Mouse (Mus musculus) neural tube, embryonic 12.5 days (tissue): ENCODE results near the gene Emg1. TPM values are rescaled to one million over a fixed set of nuclear protein-coding genes. Genes with fewer than 3 reads are reported as not detected.

Source experiments
- ATAC-seq: fragments of 200-750 bp; cut with Nextera tagmentation; 2 replicates; pipeline ENCODE4 v1.8.0; 2017; ENCODE audit warnings: low read depth, mild to moderate bottlenecking, moderate TSS enrichment, moderate library complexity; ENCODE audit not compliant: low FRiP score
- H3K27ac ChIP-seq: fragments of 300-500 bp; sonication (generic); 2 replicates; pipeline ENCODE4 v1.5.1; 2016
- H3K27me3 ChIP-seq: fragments of 300-500 bp; sonication (generic); replicated peaks from 2 replicates; pipeline ENCODE4 v1.6.1; 2016; ENCODE audit warnings: mild to moderate bottlenecking
- H3K36me3 ChIP-seq: fragments of 300-500 bp; sonication (generic); 2 replicates; pipeline ENCODE4 v1.6.1; 2016; ENCODE audit warnings: mild to moderate bottlenecking
- H3K4me1 ChIP-seq: fragments of 300-500 bp; sonication (generic); 2 replicates; pipeline ENCODE4 v1.6.1; 2016
- H3K4me2 ChIP-seq: fragments of 300-500 bp; sonication (generic); replicated peaks from 2 replicates; pipeline ENCODE4 v1.6.1; 2016; ENCODE audit warnings: mild to moderate bottlenecking
- H3K4me3 ChIP-seq: fragments of 300-500 bp; sonication (generic); 2 replicates; pipeline ENCODE4 v1.5.1; 2016
- H3K9ac ChIP-seq: fragments of 300-500 bp; sonication (generic); 2 replicates; pipeline ENCODE4 v1.6.1; 2016; ENCODE audit warnings: mild to moderate bottlenecking
- H3K9me3 ChIP-seq: fragments of 300-500 bp; sonication (generic); 2 replicates; pipeline ENCODE4 v1.6.1; 2016; ENCODE audit warnings: mild to moderate bottlenecking
- WGBS: fragments of 180-500 bp; shearing (Covaris S2); methylation state at CpG from one replicate; pipeline ENCODE4 v1.1.7; 2016; 5-methylcytosine and 5-hydroxymethylcytosine counted together
- polyA plus RNA-seq: library from polyadenylated mRNA; unstranded; fragments of >200 nt; fragmentation: Nextera tagmentation; extraction: Ambion mirVana; gene quantifications from 2 replicates; pipeline ENCODE4 v1.2.1, GENCODE M21; 2016

Emg1 gene
- polyA plus RNA-seq, 1 experiment from 2014 or later, result 161 TPM

DNA sequence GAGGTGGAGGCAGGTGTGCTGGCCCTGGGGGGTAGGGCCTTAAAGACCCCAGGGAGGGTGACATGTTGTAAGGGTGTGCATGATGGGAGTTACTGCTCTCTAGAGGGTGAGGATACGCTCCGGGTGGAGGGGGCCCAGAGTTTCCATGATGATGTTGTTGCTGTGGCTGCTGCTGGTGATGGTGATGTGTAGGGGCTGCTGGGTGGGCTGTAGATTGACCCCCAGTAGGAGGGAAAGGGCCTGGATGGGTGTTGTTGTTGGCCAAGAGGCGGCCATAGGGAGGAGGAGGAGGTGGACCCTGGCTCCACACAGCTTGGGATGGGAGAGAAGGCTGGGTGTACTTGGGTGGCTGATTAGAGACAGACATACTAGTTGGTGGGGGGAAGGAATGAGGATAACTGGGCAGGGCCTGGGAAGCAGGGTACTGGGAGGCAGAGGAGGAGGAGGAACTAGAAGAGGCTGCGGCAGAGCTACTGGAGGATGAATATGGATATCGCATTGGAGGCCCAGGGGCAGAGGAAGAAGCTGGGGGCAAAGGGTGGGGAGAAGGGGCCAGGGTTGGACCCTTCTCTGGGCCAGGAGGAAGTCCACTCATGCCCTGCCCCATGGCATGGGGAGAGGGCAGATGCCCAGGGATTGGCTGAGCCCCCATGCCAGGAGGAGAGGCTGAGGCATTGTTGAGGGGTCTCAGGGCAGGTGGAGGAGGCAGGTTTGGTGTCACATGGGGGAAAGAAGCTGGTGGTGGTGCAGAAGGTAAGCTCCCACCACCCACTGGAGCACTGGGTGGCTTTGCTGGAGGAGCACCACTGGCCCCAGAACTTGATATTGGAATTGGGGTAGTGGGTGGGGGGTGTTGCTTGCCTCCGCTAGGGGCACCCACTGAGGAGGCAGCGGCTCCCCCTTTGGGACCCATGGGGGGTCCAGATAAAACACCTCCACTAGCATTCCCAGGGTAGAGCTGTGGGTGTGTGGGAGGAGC, 35.0 kb upstream of the Emg1 start:
- Histone ChIP-seq H3K27ac (0 out of 2 replicates have a peak overlapping the region, but pooled peaks have one; percentile 87), H3K4me1 (peaks cover 25% of the 10 kb centered on the region), H3K36me3 (peaks cover 58% of the 10 kb centered on the region), H3K9me3 (no peaks in the 10 kb centered on the region), H3K4me2 (peak overlapping the region; percentile 97), H3K27me3 (no peaks in the 10 kb centered on the region), H3K9ac (peak overlapping the region; percentile 85; the same call in 1 of the 2 replicates), H3K4me3 (peak overlapping the region; percentile 52; the same call in 1 of the 2 replicates)
- ATAC-seq, result no peak
- WGBS, result 81% methylated on average over 7 of the region's 7 CpGs

- Histone ChIP-seq H3K9ac (peak overlapping the region; percentile 85), H3K9me3 (no peaks in the 10 kb centered on the region), H3K4me1 (peaks cover 29% of the 10 kb centered on the region), H3K4me3 (peak overlapping the region; percentile 52), H3K36me3 (peaks cover 58% of the 10 kb centered on the region), H3K4me2 (peak overlapping the region; percentile 97), H3K27me3 (no peaks in the 10 kb centered on the region), H3K27ac (peak overlapping the region; percentile 87)
- ATAC-seq, result no peak; the same call in none of the 2 replicates
- WGBS, result 16% methylated on average over 8 of the region's 8 CpGs
Observed at GRCm38 (mm10) chr6:124746296-124746605, 34.3 kb upstream of the Emg1 start.

GRCm38 (mm10) chr6:124745490-124746295, 33.7 kb upstream of the Emg1 start:
- H3K27me3 ChIP-seq, result no peaks in the 10 kb centered on the region
- peak overlapping the region; percentile 52 for H3K4me3 ChIP-seq
- H3K36me3 ChIP-seq, result peaks cover 58% of the 10 kb centered on the region
- peak overlapping the region; percentile 85 for H3K9ac ChIP-seq
- no peaks in the 10 kb centered on the region for H3K9me3 ChIP-seq
- H3K27ac ChIP-seq, result peak overlapping the region; percentile 87
- WGBS, result under 1% methylated on average over 85 of the region's 85 CpGs
- ATAC-seq, result peak; percentile 81
- peaks cover 29% of the 10 kb centered on the region for H3K4me1 ChIP-seq
- H3K4me2 ChIP-seq, result peak overlapping the region; percentile 97

GRCm38 (mm10) chr6:124744755-124745321, 32.9 kb upstream of the Emg1 start:
- Histone ChIP-seq H3K27me3 (no peaks in the 10 kb centered on the region), H3K9me3 (no peaks in the 10 kb centered on the region), H3K9ac (no peak overlapping the region), H3K4me2 (peak overlapping the region; percentile 97), H3K27ac (no peak overlapping the region), H3K4me3 (peak overlapping the region; percentile 52), H3K4me1 (peaks cover 32% of the 10 kb centered on the region), H3K36me3 (peaks cover 58% of the 10 kb centered on the region)
- no peak for ATAC-seq
- WGBS, result 75% methylated on average over 26 of the region's 26 CpGs

DNA sequence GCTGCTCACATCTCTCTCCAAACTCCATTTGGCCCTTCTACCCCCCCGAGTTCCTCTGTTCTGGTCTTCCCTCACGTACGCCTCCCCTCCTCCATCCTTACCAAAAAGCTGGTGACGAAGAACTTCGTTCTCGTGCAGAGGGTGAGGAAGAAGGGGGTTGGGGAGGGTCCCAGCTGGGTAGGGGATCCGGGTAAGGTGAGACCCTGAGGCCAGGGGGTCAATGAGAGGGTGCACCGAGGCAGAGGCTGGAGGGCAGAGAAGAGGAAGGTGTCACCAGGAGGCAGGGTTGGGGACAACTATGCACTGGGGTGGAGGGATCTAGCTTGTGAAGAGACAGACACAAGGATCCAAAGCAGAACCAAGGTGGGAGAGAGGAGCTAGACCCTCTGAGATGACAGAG, 31.7 kb upstream of the Emg1 start:
- Histone ChIP-seq H3K36me3 (peaks cover 46% of the 10 kb centered on the region), H3K4me1 (peaks cover 44% of the 10 kb centered on the region)

DNA sequence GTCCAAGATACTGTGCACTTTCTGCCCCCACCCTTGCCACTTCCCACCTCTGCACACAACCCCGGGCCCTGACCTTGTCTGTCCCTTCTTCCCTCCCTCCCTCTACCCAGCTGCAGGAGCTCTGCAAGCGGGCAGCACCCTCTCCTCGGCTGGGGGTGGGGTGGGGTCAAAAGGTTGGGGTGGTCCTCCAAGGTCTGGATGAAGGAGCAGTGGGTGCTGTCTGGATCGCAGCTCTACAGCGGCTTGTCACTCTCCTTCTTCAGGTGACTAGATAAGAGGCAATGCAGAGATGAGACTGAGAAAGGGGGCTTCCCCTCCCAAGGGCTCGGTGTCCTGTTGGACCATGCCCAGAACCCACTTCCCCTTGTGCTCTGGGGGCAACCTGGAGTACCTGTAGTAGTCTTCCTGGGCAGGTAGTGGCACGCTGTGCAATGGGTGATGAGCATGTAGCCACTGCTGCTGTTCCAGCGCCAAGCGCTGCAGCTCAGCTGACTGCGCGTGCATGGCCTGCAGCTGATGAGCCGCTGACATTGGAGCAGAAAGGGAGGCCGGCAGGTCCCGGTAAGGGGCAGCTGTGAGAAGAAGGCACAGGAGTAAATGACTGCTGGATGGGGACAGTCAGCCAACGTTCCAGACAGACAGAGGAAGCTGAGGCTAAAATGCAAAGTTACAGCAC, 31.0 kb upstream of the Emg1 start:
- WGBS, result 88% methylated on average over 15 of the region's 15 CpGs

More for the DNA sequence above, 31.7 kb upstream of the Emg1 start:
- Histone ChIP-seq H3K4me3 (no peak overlapping the region), H3K27me3 (no peaks in the 10 kb centered on the region), H3K9me3 (no peaks in the 10 kb centered on the region), H3K4me2 (no peak overlapping the region), H3K9ac (no peak overlapping the region), H3K27ac (no peak overlapping the region)
- ATAC-seq, result no peak
- 89% methylated on average over 8 of the region's 8 CpGs for WGBS

GRCm38 (mm10) chr6:124741842-124742241, 29.9 kb upstream of the Emg1 start:
- Histone ChIP-seq H3K36me3 (peaks cover 29% of the 10 kb centered on the region), H3K4me3 (peak overlapping the region; percentile 64), H3K27ac (peak overlapping the region; percentile 99; the same call in 1 of the 2 replicates), H3K9me3 (no peaks in the 10 kb centered on the region), H3K4me2 (peak overlapping the region; percentile 77), H3K4me1 (peaks cover 44% of the 10 kb centered on the region), H3K27me3 (no peaks in the 10 kb centered on the region), H3K9ac (peak overlapping the region; percentile 40)
- WGBS, result 71% methylated on average over 3 of the region's 3 CpGs
- no peak for ATAC-seq

More for the DNA sequence above, 31.0 kb upstream of the Emg1 start:
- peaks cover 40% of the 10 kb centered on the region for H3K36me3 ChIP-seq
- peaks cover 47% of the 10 kb centered on the region for H3K4me1 ChIP-seq
- H3K27ac ChIP-seq, result no peak overlapping the region
- no peak overlapping the region for H3K4me2 ChIP-seq
- H3K9ac ChIP-seq, result no peak overlapping the region
- no peaks in the 10 kb centered on the region for H3K27me3 ChIP-seq
- no peaks in the 10 kb centered on the region for H3K9me3 ChIP-seq
- H3K4me3 ChIP-seq, result no peak overlapping the region
- ATAC-seq, result no peak

GRCm38 (mm10) chr6:124740888-124741761, 29.1 kb upstream of the Emg1 start, which contains the start of gene Grcc10:
TSS of gene Grcc10 (minus strand) at chr6:124741374.
- H3K4me2 ChIP-seq, result peak within 1 kb of the TSS; percentile 77
- H3K9me3 ChIP-seq, result no peaks in the 10 kb centered on the region
- H3K4me3 ChIP-seq, result peak within 1 kb of the TSS; percentile 64
- ATAC-seq, result peak; percentile 79
- peak within 1 kb of the TSS; percentile 89 for H3K9ac ChIP-seq
- H3K36me3 ChIP-seq, result peaks cover 25% of the 10 kb centered on the region
- peak within 1 kb of the TSS; percentile 99 for H3K27ac ChIP-seq
- H3K4me1 ChIP-seq, result peaks cover 37% of the 10 kb centered on the region
- under 1% methylated on average over 41 of the region's 41 CpGs for WGBS
- no peaks in the 10 kb centered on the region for H3K27me3 ChIP-seq

DNA sequence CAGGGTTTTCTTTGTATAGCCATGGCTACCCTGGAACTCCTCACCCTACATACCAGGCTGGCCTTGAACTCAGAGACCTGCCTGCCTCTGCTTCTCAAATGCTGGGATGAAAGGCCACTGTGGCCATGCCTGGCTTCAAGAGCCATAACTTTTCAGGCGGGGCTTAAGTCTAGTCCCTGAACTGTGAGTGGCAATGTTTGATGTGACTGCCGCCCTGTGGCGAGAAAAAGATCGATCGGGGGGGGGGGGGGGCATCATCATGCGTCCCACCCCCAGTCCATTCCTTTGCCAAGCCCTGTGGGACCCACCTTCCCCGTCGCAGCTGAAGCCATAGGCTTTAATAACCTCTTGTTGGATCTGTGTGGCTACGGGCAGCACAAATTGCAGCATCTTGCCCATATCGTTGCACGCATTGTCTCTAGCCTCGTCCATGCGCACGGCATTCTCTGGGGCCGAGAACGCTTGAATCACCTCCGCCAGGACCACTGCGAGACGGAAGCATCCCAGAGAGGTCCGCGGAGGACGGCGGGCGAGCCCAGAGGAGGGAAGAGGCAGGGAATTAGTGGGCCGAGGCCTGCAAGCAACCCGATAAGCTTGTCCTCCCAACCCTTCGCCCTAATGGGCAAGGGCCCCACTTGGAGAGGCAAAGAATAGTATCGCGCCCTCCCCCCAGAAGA, 28.4 kb upstream of the Emg1 start:
- WGBS, result under 1% methylated on average over 29 of the region's 29 CpGs
- Histone ChIP-seq H3K4me1 (peaks cover 32% of the 10 kb centered on the region), H3K4me2 (peak overlapping the region; percentile 77), H3K27ac (peak overlapping the region; percentile 99), H3K9ac (peak overlapping the region; percentile 89), H3K9me3 (no peaks in the 10 kb centered on the region), H3K27me3 (no peaks in the 10 kb centered on the region), H3K4me3 (peak overlapping the region; percentile 64), H3K36me3 (peaks cover 25% of the 10 kb centered on the region)
- peak; percentile 29 for ATAC-seq

DNA sequence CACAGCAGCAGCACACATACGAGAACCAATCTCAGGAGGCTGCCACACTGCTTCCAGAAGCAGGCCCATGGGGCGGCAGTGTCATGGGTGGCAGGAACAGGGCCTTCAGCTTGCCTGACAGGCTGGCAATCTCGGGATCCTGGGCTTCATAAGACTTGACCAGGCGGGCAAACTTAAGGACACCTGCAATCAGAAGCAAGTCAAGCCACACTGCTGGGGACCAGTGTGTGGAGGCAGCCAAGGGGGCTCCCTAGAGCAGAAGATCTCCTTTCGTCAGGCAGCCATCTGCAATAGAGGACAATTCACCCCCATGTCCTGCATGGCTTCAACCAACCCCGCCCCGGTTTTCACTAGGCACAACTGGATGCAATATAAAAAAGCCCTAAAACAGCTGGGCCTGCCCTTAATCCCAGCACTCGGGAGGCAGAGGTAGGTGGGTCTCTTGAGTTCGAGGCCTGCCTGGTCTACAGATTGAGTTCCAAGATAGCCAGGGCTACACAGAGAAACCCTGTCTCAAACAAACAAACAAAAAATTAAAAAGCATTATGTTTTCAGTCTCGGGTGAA, 27.3 kb upstream of the Emg1 start:
- Histone ChIP-seq H3K36me3 (peaks cover 16% of the 10 kb centered on the region), H3K4me1 (peaks cover 26% of the 10 kb centered on the region), H3K9ac (no peak overlapping the region), H3K4me3 (no peak overlapping the region), H3K9me3 (no peaks in the 10 kb centered on the region), H3K4me2 (0 out of 2 replicates have a peak overlapping the region, but pooled peaks have one; percentile 77), H3K27me3 (no peaks in the 10 kb centered on the region), H3K27ac (no peak overlapping the region)
- no peak for ATAC-seq
- WGBS, result 83% methylated on average over 10 of the region's 10 CpGs
